Mouse (Mus musculus) small intestine, adult 2 months (tissue): ENCODE data around the gene Elmo1. TPM values are rescaled to one million over a fixed set of nuclear protein-coding genes. Genes with fewer than 3 reads are reported as not detected.

Experiments used
- H3K27ac ChIP-seq: fragments of 200-500 bp; 2 replicates; pipeline ENCODE4 v1.5.1; 2012; ENCODE audit warnings: low read depth, low read length, control low read depth, inconsistent platforms; ENCODE audit not compliant: insufficient read depth
- H3K27me3 ChIP-seq: fragments of 200-500 bp; 2 replicates; pipeline ENCODE4 v1.6.1; 2012; ENCODE audit warnings: mild to moderate bottlenecking, moderate library complexity, low read length, inconsistent platforms; ENCODE audit not compliant: control insufficient read depth, insufficient read depth
- H3K36me3 ChIP-seq: fragments of 200-500 bp; 2 replicates; pipeline ENCODE4 v1.6.1; 2012; ENCODE audit warnings: mild to moderate bottlenecking, low read length, control low read depth, inconsistent platforms; ENCODE audit not compliant: control insufficient read depth, insufficient read depth
- H3K4me1 ChIP-seq: fragments of 200-500 bp; 2 replicates; pipeline ENCODE4 v1.6.1; 2012; ENCODE audit warnings: low read length, inconsistent platforms, mixed read lengths; ENCODE audit not compliant: control insufficient read depth, insufficient read depth, insufficient read length
- H3K4me3 ChIP-seq: fragments of 200-500 bp; 2 replicates; pipeline ENCODE4 v1.5.1; 2012; ENCODE audit warnings: low read depth, mild to moderate bottlenecking, control low read depth, inconsistent platforms, low read length, moderate library complexity
- CTCF ChIP-seq: fragments of 200-500 bp; IDR thresholded peaks from 2 replicates; pipeline ENCODE4 v1.5.1; 2012; ENCODE audit warnings: low read depth, mild to moderate bottlenecking, control low read depth, inconsistent platforms, low read length, moderate library complexity, mixed read lengths; ENCODE audit not compliant: insufficient replicate concordance, insufficient read length; ENCODE audit errors: extremely low read depth
- POLR2A ChIP-seq: fragments of 200-500 bp; IDR thresholded peaks from 2 replicates; pipeline ENCODE4 v1.6.1; 2012; ENCODE audit warnings: low read depth, mild to moderate bottlenecking, control low read depth, inconsistent platforms, low read length, moderate library complexity
- WGBS: fragments of 180-500 bp; shearing (Covaris S2); methylation state at CpG from one replicate; pipeline ENCODE4 v1.1.7; 2018; 5-methylcytosine and 5-hydroxymethylcytosine counted together
- polyA plus RNA-seq: library from polyadenylated mRNA; depleted of rRNA; stranded (reverse); fragments of >200 nt; gene quantifications from 2 replicates; pipeline ENCODE4 v1.2.3, GENCODE M21; 2012

The Elmo1 gene
- polyA plus RNA-seq, 1 experiment, result 23.8 TPM

DNA sequence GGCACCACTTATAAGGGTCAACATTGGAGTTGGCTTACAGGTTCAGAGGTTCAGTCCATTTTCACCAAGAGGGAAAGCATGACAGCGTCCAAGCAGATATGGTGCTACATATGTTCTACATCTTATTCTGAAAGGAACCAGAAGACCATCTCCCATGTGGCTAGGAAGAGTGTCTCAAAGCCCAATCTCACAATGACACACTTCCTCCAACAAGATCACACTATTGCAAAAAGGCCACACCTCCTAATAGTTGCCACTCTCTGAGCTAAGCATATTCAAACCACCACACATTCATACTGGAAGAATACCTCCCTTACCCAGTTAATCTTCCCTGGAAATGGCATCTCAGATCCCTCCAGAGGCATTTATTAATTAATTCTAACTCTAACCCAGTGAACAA lies 66.7 kb downstream of the Elmo1 start:
- WGBS, result 97% methylated on average over 1 of the region's 1 CpGs

DNA sequence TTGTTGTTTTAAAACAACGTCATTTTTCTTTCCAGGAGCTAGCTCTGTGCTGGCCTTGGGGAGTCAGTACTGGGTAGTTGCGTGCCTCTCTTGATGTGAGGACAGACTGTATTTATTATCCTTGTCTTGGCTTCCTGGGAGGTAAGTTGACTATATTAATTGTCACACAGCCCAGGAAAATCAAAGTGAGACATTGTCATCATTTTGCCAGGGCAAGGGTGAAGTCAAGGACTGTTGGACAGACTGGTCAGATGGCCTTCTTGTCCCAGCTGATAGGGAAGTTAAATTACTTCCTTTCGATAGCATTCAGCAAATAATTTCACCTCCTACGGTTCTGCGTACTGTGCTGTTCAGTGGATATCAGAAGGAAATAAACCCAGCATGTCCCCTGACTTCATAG lies 67.1 kb downstream of the Elmo1 start:
- WGBS, result 29% methylated on average over 5 of the region's 5 CpGs

More for the DNA sequence above, 66.7 kb downstream of the Elmo1 start:
- TF ChIP-seq POLR2A (no peak), CTCF (no peak)
- Histone ChIP-seq H3K4me1 (peaks cover 16% of the 10 kb centered on the region; the same call in 1 of the 2 replicates), H3K36me3 (no peaks in the 10 kb centered on the region), H3K4me3 (no peak overlapping the region), H3K27me3 (no peaks in the 10 kb centered on the region), H3K27ac (no peak overlapping the region)

DNA sequence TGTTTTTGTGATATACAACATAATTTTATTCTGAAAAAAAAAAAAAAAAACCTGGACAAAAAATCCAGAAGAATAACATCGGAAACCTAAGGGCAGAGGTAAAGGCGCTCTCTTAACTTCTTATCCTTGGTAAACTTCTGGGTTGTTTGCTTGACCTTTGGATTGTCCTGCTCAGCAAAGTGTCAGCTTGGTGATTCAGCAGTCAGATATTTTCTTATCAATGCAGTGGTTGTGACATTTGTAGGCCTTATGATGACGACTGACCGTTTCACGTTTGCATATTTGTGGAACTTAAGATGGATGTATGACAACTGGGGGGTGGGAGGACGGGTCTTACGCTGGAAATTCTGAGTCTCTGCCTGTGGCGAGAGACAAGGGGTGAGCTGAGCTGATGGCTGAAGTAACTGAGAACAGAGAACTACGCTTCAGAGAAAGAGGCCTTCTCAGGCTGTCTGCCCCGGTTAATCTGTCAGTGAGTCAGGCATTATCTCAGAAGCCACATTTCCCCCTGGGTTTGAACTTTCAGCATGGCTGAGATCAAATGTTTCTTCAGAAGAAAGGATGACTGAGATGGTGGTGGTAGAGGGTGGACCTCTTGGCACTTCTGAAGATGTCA lies 73.1 kb downstream of the Elmo1 start:
- peak overlapping the region; percentile 35 for H3K27ac ChIP-seq
- TF ChIP-seq CTCF (no peak), POLR2A (no peak)

More for the DNA sequence above, 67.1 kb downstream of the Elmo1 start:
- Histone ChIP-seq H3K4me3 (no peak overlapping the region), H3K27me3 (no peaks in the 10 kb centered on the region), H3K27ac (0 out of 2 replicates have a peak overlapping the region, but pooled peaks have one; percentile 3), H3K4me1 (peaks cover 16% of the 10 kb centered on the region; the same call in 1 of the 2 replicates), H3K36me3 (no peaks in the 10 kb centered on the region)
- TF ChIP-seq CTCF, result no peak
- TF ChIP-seq POLR2A, result no peak

DNA sequence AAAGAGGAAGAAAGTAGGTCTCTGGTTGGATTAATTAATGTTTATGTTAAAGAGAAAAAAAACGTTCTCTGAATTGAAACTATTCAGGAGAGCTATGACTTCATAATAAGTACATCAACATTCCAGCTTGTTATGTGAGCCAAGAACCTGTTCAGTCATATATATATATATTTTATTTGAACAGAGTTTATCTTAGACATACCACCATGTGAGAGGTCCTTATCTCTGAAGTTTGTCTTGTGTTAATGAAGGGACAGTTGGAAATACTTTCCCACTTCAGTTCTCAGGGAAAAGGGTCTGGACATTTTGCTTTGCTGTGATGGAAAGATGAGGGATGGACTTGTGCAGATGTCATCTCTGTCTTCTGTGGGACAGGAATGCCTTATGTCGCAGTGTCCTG lies 74.4 kb downstream of the Elmo1 start:
- Histone ChIP-seq H3K4me3 (no peak overlapping the region), H3K27ac (no peak overlapping the region), H3K27me3 (no peaks in the 10 kb centered on the region), H3K36me3 (no peaks in the 10 kb centered on the region), H3K4me1 (peaks cover 12% of the 10 kb centered on the region; the same call in 1 of the 2 replicates)
- 63% methylated on average over 2 of the region's 2 CpGs for WGBS
- TF ChIP-seq CTCF (no peak), POLR2A (no peak)

More for the DNA sequence above, 73.1 kb downstream of the Elmo1 start:
- Histone ChIP-seq H3K4me1 (peaks cover 15% of the 10 kb centered on the region; the same call in 1 of the 2 replicates), H3K4me3 (no peak overlapping the region), H3K27me3 (no peaks in the 10 kb centered on the region), H3K36me3 (no peaks in the 10 kb centered on the region)
- WGBS, result 61% methylated on average over 10 of the region's 10 CpGs

DNA sequence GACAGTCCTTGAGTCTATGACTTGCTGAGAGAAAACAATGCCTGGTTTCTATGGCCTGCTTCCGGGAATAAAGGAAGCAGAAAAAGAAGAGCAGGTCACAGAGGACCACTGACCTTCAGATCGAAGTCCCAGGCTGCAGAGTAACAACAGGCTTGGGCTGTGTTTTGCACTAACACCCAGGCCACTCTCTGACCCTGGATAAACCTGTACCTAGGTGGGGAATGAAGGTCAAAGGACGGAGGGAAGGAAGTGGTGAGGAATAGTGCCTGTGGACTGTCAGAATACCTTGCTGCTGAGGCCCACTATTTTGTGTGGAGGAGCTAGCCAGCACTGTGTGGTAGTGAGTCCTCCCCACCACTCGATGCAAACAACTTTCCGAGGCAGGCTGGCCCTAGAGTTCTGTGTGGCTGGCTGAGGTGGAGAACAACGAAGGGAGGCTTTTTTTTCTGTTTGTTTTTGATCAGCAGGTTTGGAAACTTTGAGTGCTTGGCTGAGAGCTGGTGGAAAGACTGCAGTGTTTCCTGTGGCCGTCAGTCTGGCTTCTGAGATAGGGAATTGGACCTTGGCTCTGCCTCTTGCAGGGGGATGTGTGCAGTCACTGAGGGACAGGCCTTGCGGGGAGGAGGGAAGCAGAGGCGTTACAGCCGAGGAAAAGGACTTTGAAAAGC lies 83.7 kb downstream of the Elmo1 start:
- Histone ChIP-seq H3K36me3 (no peaks in the 10 kb centered on the region; the same call in 1 of the 2 replicates), H3K27me3 (no peaks in the 10 kb centered on the region), H3K4me3 (no peak overlapping the region), H3K27ac (peak overlapping the region; percentile 68), H3K4me1 (peaks cover 21% of the 10 kb centered on the region)
- peak; percentile 12; the same call in 1 of the 2 replicates for TF ChIP-seq CTCF
- TF ChIP-seq POLR2A, result no peak
- WGBS, result 8% methylated on average over 10 of the region's 10 CpGs

DNA sequence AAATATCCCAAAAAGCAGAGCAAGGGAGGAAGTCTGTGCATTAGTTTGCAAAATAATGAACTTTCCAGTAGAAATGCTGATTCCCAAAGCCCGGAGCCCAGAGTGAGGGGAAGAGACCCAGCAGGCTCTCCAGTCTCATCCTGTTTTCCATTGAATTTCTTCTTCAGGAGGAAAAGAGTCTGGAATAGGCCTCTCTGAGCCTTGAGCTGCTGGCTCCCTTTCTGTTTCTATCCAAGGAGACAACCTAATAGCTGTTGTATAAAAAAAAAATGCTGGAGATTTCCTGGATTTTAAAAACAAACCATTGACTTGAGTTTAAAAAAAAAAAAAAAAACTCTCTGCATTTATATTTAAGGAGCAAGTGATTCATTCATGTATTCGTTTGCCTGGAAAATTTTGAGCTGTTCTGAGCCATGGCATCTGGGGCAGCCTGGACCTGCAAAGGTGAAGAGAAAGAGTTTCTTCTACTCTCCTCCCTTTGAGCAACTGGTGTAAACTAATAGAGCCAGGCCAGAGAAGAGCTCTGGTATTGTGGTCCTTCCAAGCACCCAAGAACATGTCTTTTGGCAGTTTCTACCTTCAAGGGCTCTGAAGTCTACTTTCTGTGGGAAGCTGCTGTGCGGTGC lies 84.4 kb downstream of the Elmo1 start:
- no peak overlapping the region for H3K4me3 ChIP-seq
- H3K27ac ChIP-seq, result peak overlapping the region; percentile 68
- H3K27me3 ChIP-seq, result no peaks in the 10 kb centered on the region
- H3K4me1 ChIP-seq, result peaks cover 21% of the 10 kb centered on the region
- no peaks in the 10 kb centered on the region; the same call in 1 of the 2 replicates for H3K36me3 ChIP-seq
- WGBS, result 45% methylated on average over 3 of the region's 3 CpGs
- TF ChIP-seq CTCF (no peak), POLR2A (no peak)

DNA sequence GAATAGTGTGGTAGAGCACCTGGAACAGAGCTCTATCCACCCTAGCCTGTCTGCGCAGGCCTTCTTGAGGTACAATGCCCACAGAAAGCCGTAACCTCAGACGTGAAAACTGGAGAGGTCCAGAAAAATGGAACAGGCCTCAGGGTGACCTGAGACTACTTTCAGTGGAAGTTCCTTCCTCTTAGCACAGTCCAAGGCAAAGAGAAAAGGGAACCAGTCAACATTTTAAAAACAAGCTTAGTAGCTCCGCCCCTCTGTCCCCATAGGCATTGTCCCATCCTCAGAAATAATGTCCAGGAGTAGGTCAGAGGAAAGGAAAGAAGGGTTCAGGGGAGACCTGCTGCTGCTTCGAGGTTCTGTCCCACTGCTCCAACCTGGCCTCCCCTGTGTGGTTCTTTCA lies 90.3 kb downstream of the Elmo1 start:
- no peaks in the 10 kb centered on the region for H3K27me3 ChIP-seq
- TF ChIP-seq CTCF (no peak), POLR2A (no peak)
- H3K36me3 ChIP-seq, result no peaks in the 10 kb centered on the region
- no peak overlapping the region for H3K4me3 ChIP-seq
- peaks cover 26% of the 10 kb centered on the region for H3K4me1 ChIP-seq
- peak overlapping the region; percentile 45 for H3K27ac ChIP-seq
- 67% methylated on average over 5 of the region's 5 CpGs for WGBS
